Mouse (Mus musculus) kidney, adult 11 months (tissue): Measurements from ENCODE around the gene Olfr818.
"Not testable (repeated sequence)": the region's sequence is repeated elsewhere in the genome, so short reads cannot be mapped to it uniquely, and the experiment has no call there.

Experiments
- DNase-seq: peaks from one replicate; pipeline ENCODE4 v3.0.0; 2022

Gene Olfr818

DNA sequence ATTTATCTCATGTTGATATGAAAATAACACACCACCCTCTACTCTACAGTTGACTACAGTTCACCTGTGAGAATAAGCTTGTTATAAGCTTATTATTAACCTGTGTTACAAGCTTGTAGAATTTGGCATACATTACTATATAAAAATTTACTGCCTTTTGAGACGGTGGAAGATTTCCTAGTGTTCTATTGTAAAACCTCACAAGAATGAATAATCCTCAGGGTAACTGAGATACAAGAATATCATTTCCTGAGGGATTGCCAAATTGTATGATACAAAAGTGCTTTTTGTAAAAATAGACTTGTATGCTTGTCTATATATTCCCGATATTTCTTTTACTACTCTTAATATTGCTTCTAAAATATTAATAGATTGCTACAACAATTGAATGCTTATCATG lies at the start of gene Olfr818:
Gene Olfr818 (minus strand): TSS at position 101 of the 400 bp plus-strand sequence.
- no peak for DNase-seq

DNA sequence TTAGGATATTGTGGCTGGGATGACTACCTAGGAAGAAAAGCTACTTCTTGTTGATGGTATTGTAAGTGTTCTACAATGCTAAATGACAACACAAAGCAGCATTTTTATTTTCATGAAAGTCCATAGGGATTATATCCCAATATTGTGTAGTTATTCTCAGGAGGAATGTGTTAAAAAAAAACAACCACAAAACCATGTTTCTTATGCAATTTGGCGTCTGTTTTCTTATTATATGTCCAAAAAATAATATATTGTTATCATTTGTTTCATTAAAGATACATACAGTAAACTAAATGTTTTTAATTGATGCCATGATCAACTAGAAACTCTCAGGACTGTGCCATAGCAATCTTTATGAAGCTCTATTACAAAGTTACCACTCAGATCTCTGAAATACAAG lies 36.1 kb upstream of the Olfr818 start, which contains the start of gene Gm10310:
Gene Gm10310 (minus strand): TSS at position 101 of the 400 bp plus-strand sequence.
- not testable (repeated sequence) for DNase-seq

DNA sequence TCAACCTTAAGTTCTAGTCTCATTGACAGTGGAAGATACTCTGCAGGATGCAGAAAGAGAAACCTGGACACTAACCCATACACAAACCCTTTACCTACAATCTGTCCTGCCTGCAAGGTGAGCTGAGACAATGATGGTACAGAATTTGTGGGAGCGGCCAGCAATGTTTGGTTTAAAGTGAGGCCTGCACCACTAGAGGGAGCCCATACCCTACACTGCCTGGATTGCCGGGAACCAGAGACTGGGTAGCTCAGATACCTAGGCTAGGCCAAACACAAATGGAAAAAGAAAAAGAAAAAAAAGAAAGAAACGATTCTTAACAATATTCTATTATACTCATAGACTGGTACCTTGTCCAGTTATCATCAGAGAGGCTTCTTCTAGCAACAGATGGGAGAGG lies 33.0 kb upstream of the Olfr818 start:
- DNase-seq: not testable (repeated sequence)

DNA sequence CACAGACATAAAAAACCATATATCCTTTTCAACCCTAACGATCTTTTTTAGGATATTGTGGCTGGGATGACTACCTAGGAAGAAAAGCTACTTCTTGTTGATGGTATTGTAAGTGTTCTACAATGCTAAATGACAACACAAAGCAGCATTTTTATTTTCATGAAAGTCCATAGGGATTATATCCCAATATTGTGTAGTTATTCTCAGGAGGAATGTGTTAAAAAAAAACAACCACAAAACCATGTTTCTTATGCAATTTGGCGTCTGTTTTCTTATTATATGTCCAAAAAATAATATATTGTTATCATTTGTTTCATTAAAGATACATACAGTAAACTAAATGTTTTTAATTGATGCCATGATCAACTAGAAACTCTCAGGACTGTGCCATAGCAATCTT lies 27.1 kb upstream of the Olfr818 start, which contains the start of gene Olfr247:
Gene Olfr247 (minus strand): TSS at position 101 of the 400 bp plus-strand sequence.
- not testable (repeated sequence) for DNase-seq

DNA sequence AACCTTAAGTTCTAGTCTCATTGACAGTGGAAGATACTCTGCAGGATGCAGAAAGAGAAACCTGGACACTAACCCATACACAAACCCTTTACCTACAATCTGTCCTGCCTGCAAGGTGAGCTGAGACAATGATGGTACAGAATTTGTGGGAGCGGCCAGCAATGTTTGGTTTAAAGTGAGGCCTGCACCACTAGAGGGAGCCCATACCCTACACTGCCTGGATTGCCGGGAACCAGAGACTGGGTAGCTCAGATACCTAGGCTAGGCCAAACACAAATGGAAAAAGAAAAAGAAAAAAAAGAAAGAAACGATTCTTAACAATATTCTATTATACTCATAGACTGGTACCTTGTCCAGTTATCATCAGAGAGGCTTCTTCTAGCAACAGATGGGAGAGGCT lies 24.1 kb upstream of the Olfr818 start:
- DNase-seq: not testable (repeated sequence)

DNA sequence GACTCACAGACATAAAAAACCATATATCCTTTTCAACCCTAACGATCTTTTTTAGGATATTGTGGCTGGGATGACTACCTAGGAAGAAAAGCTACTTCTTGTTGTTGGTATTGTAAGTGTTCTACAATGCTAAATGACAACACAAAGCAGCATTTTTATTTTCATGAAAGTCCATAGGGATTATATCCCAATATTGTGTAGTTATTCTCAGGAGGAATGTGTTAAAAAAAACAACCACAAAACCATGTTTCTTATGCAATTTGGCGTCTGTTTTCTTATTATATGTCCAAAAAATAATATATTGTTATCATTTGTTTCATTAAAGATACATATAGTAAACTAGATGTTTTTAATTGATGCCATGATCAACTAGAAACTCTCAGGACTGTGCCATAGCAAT lies 18.3 kb upstream of the Olfr818 start, which contains the start of gene Olfr819:
Gene Olfr819 (minus strand): TSS at position 101 of the 400 bp plus-strand sequence.
- not testable (repeated sequence) for DNase-seq

DNA sequence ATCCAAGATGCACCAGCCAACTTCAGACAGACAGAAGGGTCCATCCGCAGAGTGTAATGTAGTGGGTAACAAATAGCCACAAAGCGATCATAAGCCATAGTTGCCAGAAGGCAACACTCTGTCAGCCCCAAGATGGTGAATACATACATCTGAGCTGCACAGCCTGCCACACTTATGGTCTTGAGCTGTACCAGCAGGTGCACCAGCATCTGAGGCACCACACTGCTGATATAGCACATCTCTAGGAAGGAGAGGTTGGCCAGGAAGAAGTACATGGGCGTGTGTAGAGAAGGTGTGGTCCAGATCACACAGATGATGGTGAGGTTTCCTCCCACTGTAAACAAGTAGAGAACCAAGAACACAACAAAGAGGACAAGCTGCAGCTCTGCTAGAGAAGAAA lies 17.3 kb upstream of the Olfr818 start:
- not testable (repeated sequence) for DNase-seq

DNA sequence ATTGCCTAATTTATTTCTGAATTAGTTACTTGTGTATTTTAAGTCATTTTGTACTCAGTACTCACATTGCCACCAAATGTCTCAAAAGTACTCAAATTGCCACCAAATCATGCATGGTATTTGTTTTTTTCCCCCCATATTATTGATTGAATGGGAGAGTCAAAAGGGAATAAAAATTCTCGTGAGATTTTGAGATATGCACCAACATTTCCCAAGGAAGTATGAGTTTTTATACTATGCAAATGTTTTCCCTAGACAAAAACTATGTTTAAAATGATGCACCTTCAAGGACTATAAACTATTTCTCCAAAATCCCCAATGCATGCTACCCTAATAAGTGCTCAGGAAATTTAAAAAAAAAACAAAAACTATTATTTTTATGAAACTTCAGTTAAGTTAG lies 33.4 kb downstream of the Olfr818 start, which contains the start of gene Olfr816:
Gene Olfr816 (minus strand): TSS at position 101 of the 400 bp plus-strand sequence.
- no peak for DNase-seq

DNA sequence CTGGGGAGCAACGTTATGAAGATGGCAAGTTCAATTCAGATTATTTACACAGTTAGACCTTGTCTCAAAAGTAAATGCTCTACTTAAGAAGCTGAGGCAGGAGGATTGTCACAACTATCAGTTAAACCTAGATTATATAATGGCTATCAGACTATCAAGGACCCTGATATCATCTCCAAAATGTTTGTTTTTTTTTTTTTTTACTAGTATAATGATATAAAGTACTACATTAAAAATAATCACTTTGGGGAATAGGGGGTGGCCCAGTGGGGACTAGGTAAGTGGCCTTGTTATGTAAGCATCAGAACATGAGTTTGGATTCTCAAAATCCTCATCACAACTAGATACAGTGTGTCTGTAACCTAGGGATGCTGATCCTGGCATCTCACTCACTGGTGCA lies 43.1 kb downstream of the Olfr818 start, which contains the start of gene Olfr815:
Gene Olfr815 (minus strand): TSS at position 101 of the 400 bp plus-strand sequence.
- DNase-seq: not testable (repeated sequence)
